Mouse (Mus musculus) urinary bladder, adult 2 months (tissue): Measurements from ENCODE around the gene Gsc2. TPM values are rescaled to one million over a fixed set of nuclear protein-coding genes. Genes with fewer than 3 reads are reported as not detected.

Source experiments
- DNase-seq: peaks from one replicate; pipeline ENCODE4 v3.0.0; 2022; ENCODE audit warnings: low spot score
- polyA plus RNA-seq: library from polyadenylated mRNA; depleted of rRNA; stranded (reverse); fragments of >200 nt; gene quantifications from 2 replicates; pipeline ENCODE4 v1.2.3, GENCODE M21; 2012

Gene Gsc2
- polyA plus RNA-seq, 1 experiment: not detected

DNA sequence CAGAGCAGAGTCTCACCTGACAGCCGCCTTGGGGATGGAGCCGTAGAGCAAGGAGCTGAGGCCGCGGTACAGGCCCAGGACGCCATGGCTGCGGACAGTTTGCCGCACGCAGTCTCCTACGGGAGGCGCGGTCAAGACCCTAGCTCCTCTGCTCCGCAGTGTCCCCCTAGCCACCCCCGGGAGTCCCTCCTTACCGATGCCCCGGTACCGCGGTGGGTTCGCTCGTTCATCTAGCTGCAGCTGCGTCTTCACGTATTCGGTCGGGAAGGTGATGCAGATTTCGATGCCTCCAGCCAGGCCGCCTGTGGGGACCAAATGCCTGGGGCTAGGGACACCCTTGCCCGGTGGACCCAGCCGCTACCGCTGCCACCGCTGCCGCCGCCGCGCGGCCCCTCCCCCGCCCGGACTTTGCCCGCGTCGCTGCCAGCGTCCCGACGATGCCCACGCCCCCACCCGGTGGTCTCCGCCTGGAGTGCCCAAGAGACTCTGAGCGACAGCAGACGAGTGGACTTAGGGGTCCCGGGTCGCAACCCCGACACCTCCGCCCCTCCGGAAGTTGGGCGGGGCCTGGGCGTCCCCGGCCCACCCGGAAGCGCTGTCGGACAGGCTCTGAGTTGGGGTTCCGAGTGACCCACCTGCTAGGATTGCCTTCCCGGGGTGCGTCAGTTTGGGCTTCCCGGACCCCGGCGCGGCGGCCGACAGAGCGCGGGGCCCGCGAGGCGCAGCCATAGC, 12.7 kb upstream of the Gsc2 start:
- DNase-seq: peak; percentile 39

DNA sequence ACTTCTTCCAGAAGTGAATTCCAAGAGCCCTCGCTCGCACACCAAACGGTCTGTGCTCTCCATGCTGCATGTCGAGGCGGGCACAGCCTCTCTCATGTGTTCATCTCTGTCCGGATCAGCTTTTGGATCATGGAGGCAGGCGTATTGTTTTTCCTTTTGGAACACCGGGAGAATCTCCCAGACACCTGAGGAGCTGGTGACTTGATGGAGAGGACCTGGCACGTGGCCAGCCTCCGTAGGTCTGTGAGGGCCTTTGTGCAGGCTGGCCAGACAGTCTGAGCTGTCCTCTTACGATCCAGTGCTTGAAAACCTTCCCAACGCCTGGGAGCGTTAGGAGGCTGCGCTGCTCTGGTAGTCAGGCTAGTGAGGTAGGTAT, 7.3 kb upstream of the Gsc2 start:
- no peak for DNase-seq

DNA sequence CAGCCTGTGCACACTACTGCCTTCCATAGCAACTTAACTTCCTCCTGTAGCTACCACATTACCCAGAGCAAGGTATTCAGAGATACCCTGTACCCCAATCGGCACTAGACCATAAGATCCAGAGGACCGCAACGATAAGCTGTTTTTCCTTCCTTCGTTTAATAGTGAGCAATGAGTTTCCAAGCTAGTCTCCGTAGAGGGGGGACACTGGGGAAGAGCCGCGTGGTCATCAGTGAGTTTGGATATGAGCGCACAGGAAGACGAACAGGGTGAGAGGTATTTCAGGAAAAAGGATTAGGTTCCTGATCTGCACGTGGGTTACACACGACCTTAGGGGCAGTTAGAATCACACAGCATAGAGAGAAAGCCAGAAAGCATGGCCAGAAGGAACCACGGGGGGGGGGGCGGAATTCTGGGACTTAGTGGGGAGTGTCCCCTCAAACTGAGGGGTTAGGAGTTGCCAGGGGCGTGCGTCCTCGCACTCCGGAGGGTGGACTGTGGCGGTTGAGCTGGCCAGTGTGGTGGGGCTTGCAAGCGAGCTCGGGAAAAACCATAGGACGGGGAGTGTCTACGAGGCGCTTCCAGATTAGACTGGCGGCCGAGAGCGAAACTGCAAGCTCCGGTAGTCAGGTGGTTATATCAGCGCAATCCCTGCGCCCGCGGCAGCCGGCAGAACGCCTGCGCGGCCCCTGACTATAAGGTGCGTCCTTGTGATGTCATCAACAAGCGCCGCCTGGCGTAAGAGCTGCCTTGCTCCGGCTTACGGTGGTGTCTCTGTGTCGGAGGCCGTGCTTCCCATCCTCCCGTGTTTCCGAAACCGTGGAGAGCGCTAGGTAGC, 6.7 kb upstream of the Gsc2 start:
- peak; percentile 85 for DNase-seq

DNA sequence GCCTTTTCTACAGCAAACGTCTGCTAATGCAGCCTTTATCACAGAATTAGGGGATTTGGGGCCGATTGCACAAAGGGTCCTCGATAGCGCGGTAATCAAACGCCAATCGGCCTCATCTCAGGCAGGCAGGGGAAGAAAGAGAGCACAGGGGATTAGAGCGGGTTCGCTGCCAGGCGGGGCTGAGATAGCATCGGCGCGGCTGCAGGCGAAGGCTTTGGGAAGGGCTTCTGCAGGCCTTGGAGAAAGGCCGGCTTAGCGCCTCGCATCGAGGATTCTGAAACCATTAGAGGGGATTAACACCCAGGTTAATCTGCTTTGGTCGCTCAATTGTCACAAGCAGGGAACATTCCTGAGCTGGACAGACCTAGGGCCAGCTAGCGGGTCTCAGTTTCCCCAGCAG, 5.7 kb upstream of the Gsc2 start:
- no peak for DNase-seq

DNA sequence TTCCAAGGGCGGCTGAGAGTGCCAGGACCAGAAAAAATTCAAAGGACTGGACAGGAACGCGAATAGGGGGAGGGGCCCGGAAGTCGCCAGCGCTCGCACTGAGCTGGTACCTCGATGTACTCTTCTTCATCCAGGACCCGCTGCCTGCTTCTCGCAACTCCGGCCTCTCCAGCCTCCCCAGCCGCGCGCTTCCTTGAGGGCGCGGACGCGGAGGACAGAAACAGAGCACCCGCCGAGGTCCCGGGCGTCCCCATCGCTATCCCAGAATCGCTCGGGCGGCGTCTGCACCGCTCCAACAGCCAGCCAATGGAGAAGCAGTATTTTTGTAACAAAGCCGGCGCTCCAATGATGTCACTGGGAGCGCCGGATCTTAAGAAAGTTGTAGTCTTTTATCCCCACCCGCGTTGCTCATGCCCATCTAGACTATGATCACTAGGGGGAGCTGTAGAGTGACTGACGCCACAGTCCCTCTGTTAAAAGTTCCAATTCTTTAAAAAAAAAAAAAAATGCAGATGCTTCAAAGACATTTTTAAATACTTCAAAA, 3.7 kb downstream of the Gsc2 start, which contains the start of gene Ess2:
Gene Ess2, minus strand, starts transcription at position 297 of the 544 bp plus-strand sequence.
- peak; percentile 76 for DNase-seq

DNA sequence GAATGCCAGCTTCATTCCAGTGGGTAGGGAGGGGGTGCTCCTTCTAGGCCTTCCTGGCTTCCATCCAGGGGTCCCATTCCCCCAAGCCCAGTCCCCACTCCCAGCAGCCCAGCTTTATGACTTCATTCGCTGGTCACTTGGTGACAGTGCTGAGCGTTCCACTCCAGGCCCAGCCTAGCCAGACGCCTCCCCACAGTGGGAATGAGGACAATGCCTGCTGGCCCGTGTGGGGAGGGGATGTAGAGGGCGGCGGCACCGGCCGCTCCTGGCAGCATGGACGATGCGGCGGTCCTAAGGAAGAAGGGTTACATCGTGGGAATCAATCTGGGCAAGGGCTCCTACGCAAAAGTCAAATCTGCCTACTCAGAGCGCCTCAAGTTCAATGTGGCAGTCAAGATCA, 16.4 kb downstream of the Gsc2 start, which contains the start of the genes Dgcr2 and Tssk2:
Gene Dgcr2, minus strand, starts transcription at position 101 of the 400 bp plus-strand sequence.
Gene Tssk2, plus strand, starts transcription at position 176 of the 400 bp plus-strand sequence.
- no peak for DNase-seq

DNA sequence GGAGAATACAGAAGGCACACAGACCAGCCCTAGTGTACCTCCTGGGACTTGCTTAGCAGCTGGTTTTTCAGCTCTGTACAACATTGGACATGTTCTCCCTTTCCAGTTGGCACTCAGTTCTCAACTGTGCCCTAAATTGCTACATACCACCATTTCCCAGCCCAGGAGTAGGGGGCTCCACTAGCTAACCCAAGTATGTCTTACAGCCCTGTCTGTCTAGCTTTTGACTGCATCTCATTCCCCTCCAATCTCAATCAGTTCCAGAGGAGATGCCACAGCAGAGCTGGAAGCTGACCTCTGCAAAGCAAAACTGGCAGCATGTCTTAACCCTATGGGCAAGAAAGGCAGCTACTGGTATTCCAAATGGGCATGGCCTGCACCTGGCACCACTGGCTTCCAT, 18.8 kb downstream of the Gsc2 start:
- DNase-seq: no peak

DNA sequence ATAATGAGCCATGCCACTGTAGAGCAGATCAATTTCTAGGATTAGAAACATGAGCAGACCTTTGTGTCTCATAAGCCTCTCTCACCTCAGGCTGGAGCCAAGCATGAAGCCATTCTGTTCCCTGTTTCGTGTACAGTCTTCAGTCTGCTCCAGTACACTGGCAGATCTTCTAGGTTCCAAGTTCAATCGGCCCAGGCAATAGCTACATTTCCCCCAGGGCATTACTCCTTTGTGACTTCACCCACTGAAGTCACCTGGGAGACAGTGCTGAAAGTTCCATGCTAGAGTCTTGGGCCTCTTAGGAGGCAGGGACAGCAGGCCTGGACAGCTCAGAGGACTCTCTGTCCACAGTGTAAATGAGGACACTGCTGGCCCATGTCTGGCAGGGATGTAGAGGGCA, 20.9 kb downstream of the Gsc2 start, which contains the start of gene Tssk1:
Gene Tssk1, plus strand, starts transcription at position 301 of the 400 bp plus-strand sequence.
- DNase-seq: no peak

DNA sequence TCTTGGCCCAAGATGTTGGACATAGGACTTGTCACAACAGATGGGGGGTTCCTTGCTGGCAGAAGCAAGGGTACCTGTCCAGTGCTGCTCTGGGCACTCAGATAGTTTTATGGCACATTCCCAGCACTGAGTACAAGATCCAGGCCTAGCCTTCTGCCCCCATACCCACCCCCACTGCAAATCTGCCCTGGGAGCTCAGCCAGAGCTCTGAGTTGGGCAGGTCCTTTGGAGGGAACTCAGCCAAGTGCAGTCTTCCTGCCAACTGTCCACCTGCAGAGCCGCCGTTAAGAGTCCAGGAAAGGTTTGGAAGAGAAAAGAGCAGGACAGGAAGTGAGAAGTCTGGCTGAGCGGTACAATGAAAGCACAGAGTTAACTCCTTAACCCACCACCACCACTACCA, 22.3 kb downstream of the Gsc2 start:
- DNase-seq: no peak

DNA sequence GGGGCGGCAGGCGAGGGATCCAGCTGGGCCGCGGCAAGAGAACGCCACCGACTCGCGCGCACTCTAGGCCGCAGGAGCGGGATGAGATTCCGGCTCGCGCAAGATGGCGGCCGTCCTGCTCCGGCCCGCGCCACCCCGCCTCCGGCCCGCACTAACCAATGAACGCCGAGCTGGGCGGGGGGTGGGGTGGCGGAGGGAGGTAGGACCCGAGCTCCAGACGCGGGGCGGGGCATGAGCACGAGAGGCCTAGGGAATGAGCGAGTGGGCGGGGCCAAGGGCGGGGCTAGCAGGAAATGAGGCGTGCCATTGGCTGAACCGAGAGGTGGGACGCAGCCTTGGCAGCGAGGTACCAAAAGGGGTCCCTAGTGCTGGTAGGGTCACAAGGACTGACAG, 23.3 kb downstream of the Gsc2 start, which contains the start of gene Gm20518:
Gene Gm20518, minus strand, starts transcription at position 105 of the 393 bp plus-strand sequence.
- peak; percentile 88 for DNase-seq

DNA sequence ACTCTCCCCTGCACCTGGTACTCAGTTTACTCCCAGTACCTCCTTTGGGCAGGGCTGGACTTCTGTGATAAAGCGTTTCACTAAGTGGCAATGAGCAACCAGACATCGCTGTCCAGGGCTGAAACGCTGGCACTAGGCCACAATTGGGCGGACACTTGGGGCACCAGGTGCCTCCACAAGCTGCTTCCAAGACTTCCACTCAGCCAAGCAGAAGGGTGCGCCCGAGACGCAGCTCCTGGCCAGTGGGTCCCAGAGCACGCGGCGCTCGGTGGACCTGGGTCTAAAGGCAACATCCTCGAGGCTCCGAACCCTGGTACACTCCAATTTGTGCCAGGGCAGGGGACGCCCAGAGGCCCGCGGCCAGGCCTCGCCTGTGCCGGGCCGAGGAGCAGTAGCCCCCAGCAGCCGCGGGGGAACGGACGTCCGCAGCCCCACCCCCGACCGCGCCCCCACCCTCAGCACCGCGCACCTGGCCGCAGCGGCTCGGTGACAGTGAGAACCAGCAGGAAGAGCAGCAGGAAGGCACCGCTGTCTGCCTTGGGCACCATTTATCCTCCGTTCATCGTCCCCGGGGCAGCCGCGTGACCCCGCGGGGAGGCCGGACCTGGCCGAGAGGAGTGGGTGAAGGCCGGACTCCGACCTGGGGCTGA, 23.8 kb downstream of the Gsc2 start:
- DNase-seq: peak; percentile 58

DNA sequence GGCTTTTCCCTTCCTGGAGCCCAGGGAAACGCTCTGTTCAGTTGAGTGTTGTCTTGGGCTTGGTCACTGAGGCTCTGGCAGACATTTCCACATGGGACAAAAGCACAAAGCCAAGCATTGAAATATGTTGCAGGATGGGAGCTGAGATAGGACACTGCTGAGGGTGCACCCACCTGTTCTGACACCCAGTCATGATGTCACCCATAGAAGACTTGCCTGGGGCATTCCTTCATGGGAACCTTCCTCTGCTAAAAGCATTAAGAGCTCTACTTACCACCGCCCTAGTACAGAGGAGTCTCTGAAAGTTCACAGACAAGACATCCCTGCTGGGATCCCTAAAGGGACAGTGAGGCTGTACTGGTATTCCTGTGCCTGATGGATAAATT, 24.5 kb downstream of the Gsc2 start:
- no peak for DNase-seq

DNA sequence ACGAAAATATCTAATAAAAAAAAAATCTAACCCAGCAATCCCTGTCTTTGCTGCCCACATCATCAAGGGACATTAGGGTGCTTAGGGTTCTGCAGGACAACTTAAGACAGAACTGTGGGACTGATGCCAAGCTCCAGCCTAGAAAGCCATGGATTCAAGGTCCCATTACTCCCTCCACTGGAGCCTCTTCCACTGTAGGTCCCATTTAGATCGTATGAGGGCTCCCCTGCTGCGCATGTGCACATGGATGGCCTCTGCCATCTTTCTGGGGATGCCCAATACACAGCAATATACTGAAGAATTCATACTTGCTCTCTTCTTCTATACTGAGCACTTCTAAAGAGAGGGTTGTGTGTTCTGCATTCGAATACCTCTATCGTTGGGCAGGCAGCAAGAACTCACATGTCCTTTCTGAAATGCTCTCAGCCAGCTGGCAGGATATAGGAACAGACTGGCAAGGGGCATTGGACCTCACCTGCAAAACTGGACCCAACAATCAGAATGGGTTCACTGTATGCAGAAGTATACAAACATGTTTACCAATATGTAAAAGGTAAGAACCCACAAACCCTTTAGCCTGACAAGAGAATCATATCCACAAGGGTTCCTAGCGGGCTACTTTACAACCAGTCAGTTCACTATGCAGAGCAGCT, 25.0 kb downstream of the Gsc2 start:
- DNase-seq: no peak

DNA sequence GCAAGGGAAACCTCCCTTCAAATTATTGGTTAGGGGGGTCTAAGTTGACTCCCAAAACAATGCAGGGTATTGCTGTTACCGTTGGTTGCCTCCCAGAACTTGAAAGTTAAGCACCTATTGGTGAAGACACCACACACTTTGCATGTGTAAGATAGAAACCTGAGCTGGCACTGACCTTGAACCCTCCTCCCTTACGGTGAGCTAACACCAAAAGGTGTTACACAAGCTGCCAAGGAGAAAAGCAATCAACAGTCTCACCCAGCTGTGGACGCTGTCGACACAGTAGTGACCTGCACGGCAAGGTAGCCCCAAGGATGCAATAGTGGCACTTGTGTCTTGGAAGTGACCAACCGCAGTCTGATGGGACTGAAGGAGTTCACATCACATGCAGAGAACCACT, 30.7 kb downstream of the Gsc2 start:
- no peak for DNase-seq

DNA sequence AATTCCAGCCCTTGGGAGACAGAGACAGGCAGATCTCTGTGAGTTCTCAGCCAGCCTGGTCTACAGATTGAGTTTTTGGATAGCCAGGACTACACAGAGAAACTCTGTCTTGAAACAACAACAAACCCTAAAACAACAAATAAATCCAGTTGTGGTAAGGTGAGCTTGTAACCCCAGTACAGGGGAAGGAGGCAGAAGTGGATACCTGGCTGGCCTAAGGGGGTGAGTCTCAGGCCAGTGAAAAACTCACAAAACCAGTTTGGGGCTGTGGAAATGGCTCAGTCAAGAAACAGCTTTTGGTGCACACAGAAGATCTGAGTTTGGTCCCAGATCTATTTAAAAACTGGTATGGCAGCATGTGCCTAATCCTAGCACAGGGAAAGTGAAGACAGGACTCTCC, 32.7 kb downstream of the Gsc2 start:
- DNase-seq: no peak

DNA sequence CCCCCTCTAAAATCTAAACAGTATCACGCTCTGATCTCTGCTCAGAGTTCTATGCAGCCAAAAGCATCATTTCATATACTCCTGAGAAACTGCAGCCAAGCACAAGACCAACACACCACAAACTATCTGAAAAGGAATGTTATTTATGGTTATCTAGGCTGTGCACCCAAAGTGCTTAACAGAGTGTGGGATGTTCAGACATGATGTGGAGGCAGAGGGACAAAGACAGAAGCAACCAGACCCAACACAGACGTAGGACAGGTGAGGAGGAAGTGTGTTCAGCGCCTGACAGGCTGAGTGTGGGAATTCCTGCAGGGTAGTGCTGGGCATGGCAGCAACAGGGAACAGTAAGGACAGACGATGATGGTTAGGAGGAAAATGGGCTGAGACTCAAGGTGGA, 35.3 kb downstream of the Gsc2 start:
- DNase-seq: no peak

DNA sequence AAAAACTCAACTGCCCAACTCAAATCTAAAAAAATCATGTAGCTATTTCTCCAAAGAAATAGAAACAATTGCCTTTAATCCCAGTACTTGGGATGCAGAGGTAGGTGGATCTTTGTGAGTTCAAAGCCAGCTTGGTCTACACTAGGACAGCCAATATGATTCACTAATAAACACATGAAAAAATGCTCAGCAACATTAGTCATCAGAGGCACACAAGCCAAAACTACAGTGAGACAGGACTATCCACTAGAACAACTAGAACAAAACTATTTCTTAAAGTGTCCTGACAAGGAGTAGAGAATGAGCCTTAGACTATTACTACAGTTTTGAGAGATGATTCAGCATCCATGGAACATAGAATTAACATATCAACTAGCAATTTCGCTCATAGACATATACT, 38.8 kb downstream of the Gsc2 start:
- DNase-seq: no peak

DNA sequence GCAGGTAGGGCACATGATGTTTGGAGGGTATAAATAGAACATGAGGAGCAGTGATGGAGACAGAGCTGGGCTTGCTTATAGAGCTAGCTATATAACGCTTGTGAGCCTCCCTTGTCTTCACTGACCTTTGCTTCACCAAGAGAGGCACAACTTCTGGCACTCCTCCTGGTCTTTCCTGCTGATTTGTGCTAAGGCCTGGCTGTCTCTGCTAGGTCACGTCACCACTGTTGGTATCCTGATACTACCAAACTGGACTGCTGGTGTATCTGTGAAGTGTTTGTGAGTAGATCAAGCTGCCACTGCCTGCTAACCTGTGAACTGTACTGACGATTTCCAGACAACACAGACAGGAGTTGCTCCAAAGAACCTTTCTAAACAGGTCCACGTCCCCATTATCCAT, 39.7 kb downstream of the Gsc2 start:
- DNase-seq: no peak

DNA sequence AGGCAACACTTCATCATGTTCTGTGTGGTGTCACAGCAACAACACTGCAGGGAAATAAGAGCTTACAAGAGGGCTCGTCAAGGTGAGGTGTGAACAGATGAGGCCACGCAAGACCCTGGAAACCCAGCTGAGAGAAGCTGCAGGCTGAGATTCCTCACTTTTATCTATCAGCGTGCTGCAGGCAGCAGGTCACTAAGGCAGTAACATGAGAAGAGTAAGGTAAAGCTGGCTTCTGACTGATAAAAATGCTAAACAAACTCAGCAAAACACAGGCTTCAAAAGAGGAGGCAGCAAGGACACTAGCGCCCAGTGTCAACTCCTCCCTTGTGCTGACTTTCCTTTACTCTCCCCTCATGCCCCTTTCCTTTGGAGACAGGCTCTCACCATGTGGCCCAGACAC, 41.9 kb downstream of the Gsc2 start:
- DNase-seq: no peak

DNA sequence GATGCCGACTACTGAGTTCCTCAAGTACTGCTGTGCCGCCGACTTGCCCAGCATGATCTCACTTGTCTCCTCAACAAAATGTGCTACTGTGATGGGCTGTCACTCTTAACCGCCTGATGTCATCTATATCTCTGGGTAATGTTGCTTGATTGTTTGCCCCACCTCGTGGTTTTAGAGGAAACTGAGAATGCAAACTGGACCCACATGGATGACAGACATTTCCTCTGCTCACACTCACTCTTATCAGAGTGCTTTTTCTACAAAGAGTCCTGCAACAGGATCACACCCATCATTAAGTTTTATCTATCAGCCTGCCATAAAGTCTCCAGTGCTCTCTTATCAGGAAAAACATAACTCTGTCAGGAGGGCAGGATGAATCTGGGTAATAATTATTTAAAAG, 43.6 kb downstream of the Gsc2 start:
- no peak for DNase-seq

DNA sequence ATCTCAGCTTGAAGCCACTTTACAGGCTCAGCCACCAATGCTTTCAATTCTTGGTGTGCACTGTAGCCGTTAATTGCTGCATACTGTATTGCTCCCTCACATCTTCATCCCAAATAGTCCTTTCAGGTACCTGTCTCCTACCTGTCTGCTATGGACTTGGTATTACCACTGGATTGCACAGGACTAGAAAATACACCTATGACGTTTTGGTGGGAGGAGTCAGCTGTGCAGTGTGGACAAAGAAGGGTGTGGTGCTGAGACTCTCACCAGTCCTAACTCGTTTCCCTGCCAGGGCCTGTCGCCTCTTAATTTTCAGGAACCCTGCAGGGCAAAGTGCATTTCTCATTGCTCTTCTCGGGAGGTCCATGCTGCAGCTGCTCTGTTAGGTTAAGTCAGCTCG, 49.1 kb downstream of the Gsc2 start:
- no peak for DNase-seq

DNA sequence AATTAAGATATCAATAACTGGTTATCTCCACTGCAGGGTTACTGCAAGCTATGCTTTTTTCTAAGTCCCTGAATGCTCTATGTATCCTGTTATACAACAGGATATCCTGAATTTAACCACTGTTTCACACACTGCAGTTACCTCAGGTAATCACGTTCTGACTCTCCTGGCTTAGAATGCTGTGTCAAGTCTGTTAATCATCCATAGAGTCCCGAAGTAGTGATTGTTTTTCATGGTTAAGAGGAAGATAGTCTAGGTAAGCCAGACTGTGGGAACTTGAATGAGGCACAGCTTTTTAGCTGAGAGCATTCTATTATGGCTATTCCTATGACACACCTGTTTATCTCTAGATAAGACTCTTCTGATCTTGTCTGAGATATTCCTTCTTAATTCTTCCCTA, 49.6 kb downstream of the Gsc2 start:
- DNase-seq: no peak
